Mouse (Mus musculus) liver, embryonic 16.5 days (tissue): ENCODE data around the gene Tyro3. TPM values are rescaled to one million over a fixed set of nuclear protein-coding genes. Genes with fewer than 3 reads are reported as not detected.

Experiments used
- ATAC-seq: fragments of 200-750 bp; cut with Nextera tagmentation; 2 replicates; pipeline ENCODE4 v1.8.0; 2017; ENCODE audit warnings: low read depth, mild to moderate bottlenecking, moderate number of reproducible peaks, moderate library complexity
- H3K27ac ChIP-seq: fragments of 300-500 bp; sonication (generic); 2 replicates; pipeline ENCODE4 v1.5.1; 2014; ENCODE audit warnings: mild to moderate bottlenecking, low read length
- H3K27me3 ChIP-seq: fragments of 300-500 bp; sonication (generic); 2 replicates; pipeline ENCODE4 v1.6.1; 2014; ENCODE audit warnings: low read depth, low read length, mixed read lengths; ENCODE audit not compliant: control insufficient read depth, insufficient read depth
- H3K36me3 ChIP-seq: fragments of 300-500 bp; sonication (generic); 2 replicates; pipeline ENCODE4 v1.6.1; 2014; ENCODE audit warnings: mild to moderate bottlenecking; ENCODE audit not compliant: control insufficient read depth, insufficient read depth
- H3K4me1 ChIP-seq: fragments of 300-500 bp; sonication (generic); 2 replicates; pipeline ENCODE4 v1.6.1; 2014; ENCODE audit warnings: low read depth, low read length, mixed read lengths; ENCODE audit not compliant: control insufficient read depth
- H3K4me2 ChIP-seq: fragments of 300-500 bp; sonication (generic); 2 replicates; pipeline ENCODE4 v1.6.1; 2014; ENCODE audit warnings: low read depth, low read length, mixed read lengths
- H3K4me3 ChIP-seq: fragments of 300-500 bp; sonication (generic); 2 replicates; pipeline ENCODE4 v1.5.1; 2014; ENCODE audit warnings: low read depth, mild to moderate bottlenecking, low read length
- H3K9ac ChIP-seq: fragments of 300-500 bp; sonication (generic); 2 replicates; pipeline ENCODE4 v1.6.1; 2014; ENCODE audit warnings: low read depth, low read length
- H3K9me3 ChIP-seq: fragments of 300-500 bp; sonication (generic); replicated peaks from 2 replicates; pipeline ENCODE4 v1.6.1; 2016; ENCODE audit warnings: low read length; ENCODE audit not compliant: control insufficient read depth
- WGBS: fragments of 180-500 bp; shearing (Covaris S2); extraction: QIAGEN DNeasy Blood & Tissue Kit; methylation state at CpG from one replicate; pipeline ENCODE4 v1.1.7; 2014; ENCODE audit not compliant: insufficient replicate concordance; 5-methylcytosine and 5-hydroxymethylcytosine counted together
- polyA plus RNA-seq: library from polyadenylated mRNA; unstranded; fragments of >200 nt; fragmentation: Nextera tagmentation; extraction: Ambion mirVana; gene quantifications from 2 replicates; pipeline ENCODE4 v1.2.1, GENCODE M21; 2015

Tyro3 gene
- polyA plus RNA-seq, 1 experiment from 2014 or later, result 1.1 TPM

GRCm38 (mm10) chr2:119767246-119767645 is 30.3 kb upstream of the Tyro3 start:
- no peaks in the 10 kb centered on the region for H3K27me3 ChIP-seq
- WGBS, result 81% methylated on average over 6 of the region's 6 CpGs
- H3K4me1 ChIP-seq, result no peaks in the 10 kb centered on the region
- peaks cover 12% of the 10 kb centered on the region; the same call in 1 of the 2 replicates for H3K36me3 ChIP-seq
- no peak for ATAC-seq
- no peaks in the 10 kb centered on the region for H3K9me3 ChIP-seq
- H3K4me3 ChIP-seq, result no peak overlapping the region
- H3K27ac ChIP-seq, result no peak overlapping the region
- no peak overlapping the region for H3K4me2 ChIP-seq
- H3K9ac ChIP-seq, result no peak overlapping the region

- peak; percentile 95 for ATAC-seq
- peak within 1 kb of the TSS; percentile 68 for H3K9ac ChIP-seq
- H3K27ac ChIP-seq, result no peak within 1 kb of the TSS
Measured at GRCm38 (mm10) chr2:119787206-119787883, 10.2 kb upstream of the Tyro3 start, which contains the start of gene Rpap1. Gene Rpap1 (minus strand): TSS chr2:119787537.

GRCm38 (mm10) chr2:119789996-119790395 is 7.5 kb upstream of the Tyro3 start:
- peaks cover 6% of the 10 kb centered on the region for H3K27me3 ChIP-seq
- no peak overlapping the region for H3K27ac ChIP-seq
- H3K9ac ChIP-seq, result no peak overlapping the region
- H3K4me2 ChIP-seq, result no peak overlapping the region
- no peak overlapping the region for H3K4me3 ChIP-seq
- H3K9me3 ChIP-seq, result no peaks in the 10 kb centered on the region
- WGBS, result 67% methylated on average over 2 of the region's 2 CpGs
- no peaks in the 10 kb centered on the region for H3K36me3 ChIP-seq
- ATAC-seq, result no peak
- H3K4me1 ChIP-seq, result peaks cover 10% of the 10 kb centered on the region

More at GRCm38 (mm10) chr2:119787206-119787883, 10.2 kb upstream of the Tyro3 start, which contains the start of gene Rpap1:
- Histone ChIP-seq H3K9me3 (no peaks in the 10 kb centered on the region), H3K36me3 (no peaks in the 10 kb centered on the region), H3K4me2 (peak within 1 kb of the TSS; percentile 95), H3K27me3 (peaks cover 3% of the 10 kb centered on the region; the same call in 1 of the 2 replicates), H3K4me1 (peaks cover 10% of the 10 kb centered on the region), H3K4me3 (peak within 1 kb of the TSS; percentile 69)
- WGBS, result under 1% methylated on average over 44 of the region's 44 CpGs

GRCm38 (mm10) chr2:119798246-119798927 is 854 bp downstream of the Tyro3 start:
- ATAC-seq, result no peak
- Histone ChIP-seq H3K9ac (no peak overlapping the region), H3K4me2 (0 out of 2 replicates have a peak overlapping the region, but pooled peaks have one; percentile 93), H3K4me3 (no peak overlapping the region), H3K27me3 (peaks cover 63% of the 10 kb centered on the region), H3K27ac (no peak overlapping the region), H3K9me3 (no peaks in the 10 kb centered on the region), H3K4me1 (peaks cover 3% of the 10 kb centered on the region; the same call in 1 of the 2 replicates), H3K36me3 (no peaks in the 10 kb centered on the region)
- 12% methylated on average over 13 of the region's 13 CpGs for WGBS

GRCm38 (mm10) chr2:119799181-119799960 is 1.8 kb downstream of the Tyro3 start:
- peak overlapping the region; percentile 93 for H3K4me2 ChIP-seq
- peak overlapping the region; percentile 61 for H3K4me3 ChIP-seq
- H3K9ac ChIP-seq, result peak overlapping the region; percentile 41
- H3K27ac ChIP-seq, result no peak overlapping the region
- H3K9me3 ChIP-seq, result no peaks in the 10 kb centered on the region
- H3K36me3 ChIP-seq, result no peaks in the 10 kb centered on the region
- WGBS, result under 1% methylated on average over 41 of the region's 89 CpGs
- peaks cover 61% of the 10 kb centered on the region for H3K27me3 ChIP-seq
- ATAC-seq, result peak; percentile 55
- H3K4me1 ChIP-seq, result peaks cover 3% of the 10 kb centered on the region; the same call in 1 of the 2 replicates

- Histone ChIP-seq H3K4me1 (peaks cover 3% of the 10 kb centered on the region; the same call in 1 of the 2 replicates), H3K4me3 (peak overlapping the region; percentile 61), H3K9ac (peak overlapping the region; percentile 41), H3K9me3 (no peaks in the 10 kb centered on the region), H3K27ac (no peak overlapping the region), H3K36me3 (no peaks in the 10 kb centered on the region), H3K27me3 (peaks cover 60% of the 10 kb centered on the region), H3K4me2 (peak overlapping the region; percentile 93)
- under 1% methylated on average over 20 of the region's 27 CpGs for WGBS
- no peak for ATAC-seq
Measured at GRCm38 (mm10) chr2:119799961-119800550, 2.5 kb downstream of the Tyro3 start.

GRCm38 (mm10) chr2:119800876-119801846 is 3.6 kb downstream of the Tyro3 start:
- no peaks in the 10 kb centered on the region for H3K9me3 ChIP-seq
- ATAC-seq, result no peak
- H3K4me3 ChIP-seq, result no peak overlapping the region
- H3K4me1 ChIP-seq, result peaks cover 3% of the 10 kb centered on the region; the same call in 1 of the 2 replicates
- no peak overlapping the region for H3K4me2 ChIP-seq
- peaks cover 60% of the 10 kb centered on the region for H3K27me3 ChIP-seq
- no peak overlapping the region for H3K27ac ChIP-seq
- H3K36me3 ChIP-seq, result no peaks in the 10 kb centered on the region
- no peak overlapping the region for H3K9ac ChIP-seq
- 50% methylated on average over 15 of the region's 15 CpGs for WGBS
